Mouse (Mus musculus) CH12.LX (cell line): ENCODE measurements at regions not wholly inside any gene's neighbourhood (a gene's known extent, or its start where the extent isn't known, plus 50 kb on each side); places are given as distances from the start of the nearest gene placed in this dataset.

Experiments used
- CHD1 ChIP-seq: IDR thresholded peaks from 2 replicates; pipeline ENCODE4 v1.6.1; 2012; ENCODE audit warnings: low read depth, low read length, improper control_type of control experiment, inconsistent platforms
- CHD2 ChIP-seq: IDR thresholded peaks from 2 replicates; pipeline ENCODE4 v1.6.1; 2011; ENCODE audit warnings: low read length, improper control_type of control experiment
- CTCF ChIP-seq, 2 experiments: IDR thresholded peaks in 1 of 2; conservative IDR thresholded peaks in 1 of 2; 2 replicates each; pipeline ENCODE4 v1.5.1; 2011 to 2012; ENCODE audit warnings: low read depth in 2 of 2, low read length in 2 of 2, improper control_type of control experiment in 1 of 2, inconsistent platforms in 1 of 2, mild to moderate bottlenecking in 1 of 2, moderate library complexity in 1 of 2
- EP300 ChIP-seq: IDR thresholded peaks from 2 replicates; pipeline ENCODE4 v1.6.1; 2011; ENCODE audit warnings: low read length, improper control_type of control experiment
- MAFK ChIP-seq: IDR thresholded peaks from 2 replicates; pipeline ENCODE4 v1.6.1; 2011; ENCODE audit warnings: low read length, improper control_type of control experiment; ENCODE audit not compliant: insufficient replicate concordance
- MAX ChIP-seq: IDR thresholded peaks from 2 replicates; pipeline ENCODE4 v1.6.1; 2011; ENCODE audit warnings: low read length, improper control_type of control experiment
- MEF2A ChIP-seq: IDR thresholded peaks from 2 replicates; pipeline ENCODE4 v1.6.1; 2014; ENCODE audit warnings: low read depth, mild to moderate bottlenecking, inconsistent platforms, low read length, improper control_type of control experiment, borderline replicate concordance
- MXI1 ChIP-seq: IDR thresholded peaks from 2 replicates; pipeline ENCODE4 v1.6.1; 2011; ENCODE audit warnings: mild to moderate bottlenecking, low read depth, low read length, improper control_type of control experiment
- MYC ChIP-seq: IDR thresholded peaks from 2 replicates; pipeline ENCODE4 v1.6.1; 2011; ENCODE audit warnings: low read depth, mild to moderate bottlenecking, improper control_type of control experiment, low read length
- POLR2A ChIP-seq: IDR thresholded peaks from 2 replicates; pipeline ENCODE4 v1.6.1; 2011; ENCODE audit warnings: low read depth, mild to moderate bottlenecking, improper control_type of control experiment, low read length
- SIN3A ChIP-seq: IDR thresholded peaks from 2 replicates; pipeline ENCODE4 v1.6.1; 2012; ENCODE audit warnings: low read length, improper control_type of control experiment, inconsistent platforms
- TBP ChIP-seq: conservative IDR thresholded peaks from 2 replicates; pipeline ENCODE4 v1.6.1; 2011; ENCODE audit warnings: low read depth, low read length, improper control_type of control experiment
- ZNF384 ChIP-seq: IDR thresholded peaks from 2 replicates; pipeline ENCODE4 v1.6.1; 2012; ENCODE audit warnings: low read depth, low read length, improper control_type of control experiment, inconsistent platforms

GRCm38 (mm10) chr6:31615426-31615970 lies 51.7 kb upstream of the Podxl start:
- TF ChIP-seq CHD2 (no peak), CTCF (conservative IDR thresholded peaks at IDR 0.05 in 1 of 2, IDR thresholded peaks at IDR 0.05 in 1 of 2; ENCODE audit: low read depth in 2 of 2, low read length in 2 of 2) (no peak), MYC (no peak), CHD1 (no peak), EP300 (no peak), MAX (no peak), MXI1 (no peak), MEF2A (no peak), ZNF384 (no peak), TBP (no peak), SIN3A (no peak), POLR2A (no peak), MAFK (no peak)
